Mouse (Mus musculus): ENCODE data around the gene Ecsit. TPM values are rescaled to one million over a fixed set of nuclear protein-coding genes. Genes with fewer than 3 reads are reported as not detected.
"Not testable (repeated sequence)": the region's sequence is repeated elsewhere in the genome, so short reads cannot be mapped to it uniquely, and the experiment has no call there.

Gene Ecsit
- total RNA-seq, 2 experiments from 2014 or later = 42.3 to 48.2 TPM

GRCm38 (mm10) chr9:22095854-22096307 lies 10.6 kb upstream of the Ecsit start:
- intact Hi-C loops (cut with DNase I) = loop anchor here (5.0 kb wide), 1 partner anchor 46 kb away; no protein-coding TSS in a partner anchor
- peak; percentile 61 to 76 for DNase-seq (ENCODE audit: low spot score in 2 of 2)

GRCm38 (mm10) chr9:22092746-22093145 lies 7.5 kb upstream of the Ecsit start:
- no peak for DNase-seq (ENCODE audit: low spot score in 2 of 2)
- intact Hi-C loops (cut with DNase I) = no loop called here

DNA sequence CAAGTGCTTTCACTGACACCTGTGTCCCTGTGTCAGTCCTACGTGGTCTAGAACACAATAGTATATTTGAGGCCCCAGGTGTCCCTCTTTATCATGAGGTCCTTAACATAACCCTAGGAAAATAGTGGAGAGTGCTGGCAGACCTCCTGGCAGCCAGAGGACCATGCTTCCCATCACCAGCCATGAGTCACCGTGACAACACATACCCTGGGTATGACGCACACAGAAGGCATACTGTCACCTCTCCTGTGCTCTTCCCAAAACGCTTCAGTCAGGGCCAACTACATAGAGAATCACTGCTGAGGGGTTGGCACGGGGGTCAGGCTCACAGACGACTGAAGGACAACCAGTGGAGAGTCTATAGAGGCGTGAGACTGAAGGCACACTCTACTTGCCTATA lies 4.7 kb upstream of the Ecsit start:
- intact Hi-C loops (cut with DNase I) = no loop called here
- DNase-seq (ENCODE audit: low spot score in 2 of 2) = no peak

- DNase-seq (ENCODE audit: low spot score in 2 of 2) = no peak
- intact Hi-C loops (cut with DNase I) = no loop called here
Observed at GRCm38 (mm10) chr9:22089281-22089680, 4.0 kb upstream of the Ecsit start.

DNA sequence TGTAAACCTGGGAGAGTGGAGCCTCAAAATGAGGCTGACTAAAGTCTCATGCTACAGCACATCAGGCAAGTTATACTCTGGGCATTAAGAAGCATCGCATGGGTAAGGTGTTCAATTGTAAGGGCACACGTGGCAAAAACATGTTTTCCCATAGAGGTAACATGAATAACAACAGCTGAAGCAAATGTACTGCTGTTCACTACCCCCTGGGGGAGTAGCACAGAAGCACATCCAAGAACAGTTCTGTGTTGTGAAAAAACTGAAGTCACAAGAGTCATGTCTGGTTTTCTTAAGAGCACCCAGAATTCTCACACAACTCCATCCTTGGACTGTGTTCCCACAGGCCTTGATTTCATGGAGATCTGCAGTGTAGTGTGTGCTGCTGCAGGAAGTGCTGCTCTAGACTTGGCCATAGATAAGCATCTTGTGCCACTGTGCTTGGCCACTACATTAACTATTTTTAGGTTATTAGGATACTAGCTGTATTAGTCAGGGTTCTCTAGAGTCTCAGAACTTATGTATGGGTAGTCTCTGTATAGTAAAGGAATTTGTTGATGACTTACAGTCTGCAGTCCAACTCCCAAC lies 1.9 kb upstream of the Ecsit start:
- intact Hi-C loops (cut with DNase I) = no loop called here
- no peak for DNase-seq (ENCODE audit: low spot score in 2 of 2)

DNA sequence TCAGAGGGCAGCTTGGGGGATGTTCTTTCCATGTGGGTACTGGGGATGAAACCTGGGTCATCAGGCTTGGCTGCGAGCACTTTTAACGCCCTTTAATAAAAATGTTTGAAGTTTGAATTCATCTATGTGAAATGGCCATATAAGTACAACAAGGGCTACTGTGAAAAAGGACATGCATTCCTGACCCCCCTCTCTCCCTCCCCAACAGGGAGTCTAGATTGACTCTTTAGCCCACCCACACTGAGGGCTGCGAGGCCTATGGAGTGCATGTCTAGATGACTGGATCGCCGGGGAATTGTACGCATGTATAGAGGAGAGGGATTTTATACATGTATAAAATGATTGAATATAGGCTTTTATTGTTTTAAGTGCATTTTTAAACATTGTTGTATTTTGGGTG lies 774 bp upstream of the Ecsit start:
- intact Hi-C loops (cut with DNase I) = no loop called here
- DNase-seq (ENCODE audit: low spot score in 2 of 2) = no peak

DNA sequence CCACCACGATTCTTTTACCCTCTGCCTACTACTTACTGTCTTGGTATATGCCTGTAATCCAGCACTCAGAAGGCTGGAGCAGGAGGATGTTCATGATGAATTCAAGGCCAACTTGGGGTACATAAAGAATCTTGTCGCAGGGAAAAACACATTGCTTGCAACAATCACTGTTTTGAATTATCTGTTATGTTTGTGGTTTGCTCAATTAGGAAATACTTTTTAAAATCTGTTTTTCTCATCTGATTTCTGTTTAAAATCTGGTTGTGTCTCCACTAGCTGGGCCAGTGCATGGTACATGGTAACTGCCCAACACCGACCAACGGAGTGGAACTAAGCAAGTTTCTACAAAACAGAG lies 594 bp downstream of the Ecsit start:
- no peak for DNase-seq (ENCODE audit: low spot score in 2 of 2)

DNA sequence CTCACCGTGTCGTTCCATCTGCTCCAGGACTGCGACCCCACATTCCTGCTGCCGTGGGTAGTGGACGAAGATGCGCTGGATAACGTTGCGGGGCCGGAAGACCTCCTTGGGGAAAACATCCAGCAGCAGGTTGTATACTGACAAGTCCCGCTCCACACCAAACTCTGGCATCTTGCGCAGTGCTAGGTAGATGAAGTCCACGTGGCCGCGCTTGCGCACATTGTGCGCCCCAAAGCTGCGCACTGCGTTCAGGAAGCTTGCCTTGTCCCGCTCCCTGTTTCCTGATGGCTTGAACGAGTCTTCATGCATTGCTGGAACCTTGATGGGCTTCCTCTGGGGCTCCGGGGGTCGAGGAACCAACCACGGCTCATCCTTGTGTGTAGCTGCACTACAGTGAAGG lies 9.0 kb downstream of the Ecsit start:
- no peak for DNase-seq (ENCODE audit: low spot score in 2 of 2)

More for the DNA sequence above, 594 bp downstream of the Ecsit start:
- intact Hi-C loops (cut with DNase I) = loop anchor here (1.0 kb wide), 1 partner anchor 33 kb away; the partner anchor contains the start of gene Elof1

DNA sequence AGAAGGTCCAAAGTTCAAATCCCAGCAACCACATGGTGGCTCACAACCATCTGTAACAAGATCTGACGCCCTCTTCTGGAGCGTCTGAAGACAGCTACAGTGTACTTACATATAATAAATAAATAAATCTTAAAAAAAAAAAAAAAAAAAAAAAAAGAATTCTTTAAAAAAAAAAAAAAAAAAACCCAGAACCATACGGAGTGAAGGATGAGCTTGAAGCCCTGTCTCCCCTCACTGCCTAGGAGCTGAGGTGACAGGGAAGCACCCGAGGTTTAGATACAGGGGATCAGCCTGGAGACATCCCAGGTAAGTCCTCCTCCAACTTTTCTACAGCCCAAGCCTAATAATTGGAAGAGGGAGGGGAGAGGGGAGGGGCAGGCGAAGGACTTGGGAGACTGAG lies 9.5 kb downstream of the Ecsit start:
- DNase-seq (ENCODE audit: low spot score in 2 of 2); intact Hi-C loops (cut with DNase I): not testable (repeated sequence)

More for the DNA sequence above, 9.0 kb downstream of the Ecsit start:
- intact Hi-C loops (cut with DNase I) = no loop called here

- no peak for DNase-seq (ENCODE audit: low spot score in 2 of 2)
- intact Hi-C loops (cut with DNase I) = no loop called here
Observed at GRCm38 (mm10) chr9:22072276-22072675, 13.0 kb downstream of the Ecsit start.

- intact Hi-C loops (cut with DNase I) = loop anchor here (2.0 kb wide), 2 partner anchors 46 to 84 kb away; partner anchors contain the start of gene Elof1
- DNase-seq (ENCODE audit: low spot score in 2 of 2) = peak; percentile 97 to 98
Observed at GRCm38 (mm10) chr9:22070791-22071573, 14.3 kb downstream of the Ecsit start, which contains the start of the genes Gm49318 and Zfp653. TSS of gene Gm49318 (minus strand) at chr9:22071259. TSS of gene Zfp653 (minus strand) at chr9:22071376.

GRCm38 (mm10) chr9:22069881-22070553 lies 15.2 kb downstream of the Ecsit start:
- intact Hi-C loops (cut with DNase I) = loop anchor here (2.0 to 5.0 kb wide), 3 partner anchors 47 to 85 kb away; partner anchors contain the start of gene Elof1
- DNase-seq (ENCODE audit: low spot score in 2 of 2) = no peak

DNA sequence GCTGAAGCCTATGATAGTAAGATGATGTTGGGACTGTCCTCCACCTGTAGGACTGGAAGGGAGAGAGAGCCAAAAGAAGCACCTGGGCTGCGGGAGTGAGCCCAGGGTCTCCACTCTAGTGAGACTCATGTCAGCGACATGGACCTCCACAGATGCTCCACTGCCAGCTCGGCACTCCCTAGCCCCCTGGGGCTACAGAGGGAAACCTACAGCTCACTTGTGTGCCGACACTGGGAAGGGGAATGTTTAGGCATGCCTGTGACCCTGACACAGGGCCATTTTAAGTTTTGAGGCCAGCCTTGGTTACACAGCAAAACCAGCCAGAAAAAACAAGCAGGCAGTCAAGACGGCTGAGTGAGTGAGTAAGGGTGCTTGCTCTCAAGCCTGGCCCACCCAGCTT lies 18.0 kb downstream of the Ecsit start:
- intact Hi-C loops (cut with DNase I) = loop anchor here (5.0 kb wide), 1 partner anchor 75 kb away; no protein-coding TSS in a partner anchor

GRCm38 (mm10) chr9:22066433-22066832 lies 18.8 kb downstream of the Ecsit start:
- intact Hi-C loops (cut with DNase I) = loop anchor here (5.0 kb wide), 1 partner anchor 76 kb away; no protein-coding TSS in a partner anchor
- no peak for DNase-seq (ENCODE audit: low spot score in 2 of 2)

More for the DNA sequence above, 18.0 kb downstream of the Ecsit start:
- DNase-seq (ENCODE audit: low spot score in 2 of 2) = no peak

DNA sequence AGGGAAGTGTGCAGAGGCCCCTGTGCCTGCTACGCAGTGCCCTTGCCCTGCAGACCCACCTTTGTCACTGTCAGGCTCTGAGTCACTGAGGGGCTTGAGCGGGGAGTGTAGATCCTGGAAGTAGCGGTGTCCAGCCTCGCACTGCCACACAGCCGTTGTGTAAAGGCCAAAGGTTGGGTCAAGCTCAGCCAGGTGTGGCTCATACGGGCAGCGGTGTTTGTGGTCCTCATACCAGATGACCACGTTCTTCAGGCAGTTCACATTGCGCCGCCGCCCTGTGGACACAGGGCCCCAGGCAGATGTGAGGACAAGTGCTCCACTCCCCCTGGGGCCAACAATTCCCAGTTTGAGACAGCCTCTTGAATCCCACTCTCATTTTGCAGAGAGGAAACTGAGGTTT lies 19.6 kb downstream of the Ecsit start:
- intact Hi-C loops (cut with DNase I) = loop anchor here (5.0 kb wide), 1 partner anchor 77 kb away; no protein-coding TSS in a partner anchor
- no peak for DNase-seq (ENCODE audit: low spot score in 2 of 2)

GRCm38 (mm10) chr9:22064341-22064740 lies 20.9 kb downstream of the Ecsit start:
- no peak for DNase-seq (ENCODE audit: low spot score in 2 of 2)
- intact Hi-C loops (cut with DNase I) = no loop called here

DNA sequence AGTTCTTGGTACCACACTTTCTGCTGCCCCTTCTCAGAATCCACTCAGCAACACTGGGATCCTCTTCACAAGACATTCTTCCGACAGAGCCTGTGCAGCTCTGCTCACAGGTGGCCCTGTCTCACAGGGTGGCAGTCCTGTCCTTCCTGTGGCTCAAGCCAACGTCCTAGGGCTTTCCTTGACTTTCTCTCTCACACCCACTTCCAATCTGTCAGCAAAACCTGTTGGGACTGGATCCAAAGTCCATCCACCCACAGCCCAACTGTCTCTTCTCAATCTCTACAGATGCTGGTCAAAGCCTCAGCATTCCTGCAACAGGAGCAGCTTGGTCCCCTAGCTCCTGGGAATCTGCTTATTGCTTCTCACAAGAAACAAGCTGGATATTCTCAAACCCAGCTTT lies 23.9 kb downstream of the Ecsit start:
- DNase-seq (ENCODE audit: low spot score in 2 of 2) = peak in 1 of 2 experiments; percentile 66
- intact Hi-C loops (cut with DNase I) = no loop called here

DNA sequence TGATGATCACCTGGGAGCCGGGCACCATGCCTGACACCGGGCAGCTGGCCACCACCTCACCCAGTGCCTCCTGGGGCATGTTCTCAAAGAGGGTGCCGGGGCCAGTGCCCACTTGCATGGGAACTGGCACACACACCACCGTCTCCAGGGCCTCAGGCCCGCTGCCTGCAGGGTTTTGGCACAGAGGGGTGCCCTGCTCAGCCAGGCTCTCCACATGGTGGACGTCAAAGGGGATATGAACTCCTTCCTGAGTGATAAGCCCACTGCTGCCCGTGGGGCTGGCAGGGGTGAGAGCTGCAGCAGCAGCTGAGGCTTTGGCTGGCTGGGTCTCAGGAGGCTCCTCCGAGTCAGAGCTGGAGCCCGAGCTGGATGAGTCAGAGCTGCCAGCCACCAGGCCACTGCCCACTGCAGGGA lies 27.2 kb downstream of the Ecsit start:
- intact Hi-C loops (cut with DNase I) = no loop called here
- DNase-seq (ENCODE audit: low spot score in 2 of 2) = no peak

DNA sequence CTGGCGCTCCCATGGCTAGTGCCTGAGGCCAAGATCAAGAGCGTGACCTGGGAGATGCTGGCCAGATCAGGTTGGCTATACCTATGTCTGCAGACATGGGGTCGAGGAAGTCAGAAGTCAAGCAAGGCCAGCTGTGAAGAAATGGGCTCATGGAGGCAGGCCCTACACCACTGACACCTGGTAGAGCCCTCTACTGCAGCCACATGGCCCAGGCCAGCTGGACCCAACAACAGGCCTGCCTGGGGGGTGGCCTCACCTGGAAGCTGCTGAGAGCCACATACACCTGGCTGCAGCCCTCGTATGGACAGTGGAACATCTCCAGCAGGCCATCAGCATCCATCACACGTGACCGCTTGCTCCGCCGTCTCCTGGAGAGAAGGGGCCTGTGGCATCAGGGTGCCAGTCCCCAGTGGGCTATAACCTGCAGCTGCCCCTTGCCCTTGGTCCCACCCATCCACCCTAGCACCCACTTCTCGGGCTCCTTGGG lies 28.2 kb downstream of the Ecsit start:
- DNase-seq (ENCODE audit: low spot score in 2 of 2) = no peak
- intact Hi-C loops (cut with DNase I) = no loop called here
